Mouse (Mus musculus): ENCODE data around the gene Nxn. TPM values are rescaled to one million over a fixed set of nuclear protein-coding genes. Genes with fewer than 3 reads are reported as not detected.

Nxn gene
- polyA plus RNA-seq, 1 experiment from 2014 or later = 19.9 TPM

DNA sequence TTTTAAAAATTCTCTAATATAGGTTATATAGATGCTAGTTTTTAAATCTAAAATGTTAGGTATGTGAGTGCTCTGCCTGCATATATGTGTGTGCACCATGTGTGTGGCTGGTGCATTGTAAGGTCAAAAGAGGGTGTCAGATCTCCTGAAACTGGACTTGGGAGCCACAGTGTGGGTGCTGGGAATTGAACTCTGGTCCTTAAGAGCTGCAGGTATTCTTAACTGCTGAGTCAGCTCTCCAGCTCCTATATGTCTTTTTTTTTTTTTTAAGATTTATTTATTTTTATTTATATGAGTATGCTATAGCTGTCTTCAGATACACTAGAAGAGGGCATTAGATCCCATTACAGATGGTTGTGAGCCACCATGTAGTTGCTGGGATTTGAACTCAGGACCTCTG, 152.5 kb downstream of the Nxn start:
- no peak overlapping the region for H3K4me2 ChIP-seq (replicated peaks)
- no peak for ATAC-seq (replicated peaks)
- H3K36me3 ChIP-seq = peaks cover 20% of the 10 kb centered on the region
- no peaks in the 10 kb centered on the region for H3K9me3 ChIP-seq
- no peak overlapping the region for H3K27ac ChIP-seq (replicated peaks)
- peaks cover 25% of the 10 kb centered on the region for H3K4me1 ChIP-seq
- H3K27me3 ChIP-seq = no peaks in the 10 kb centered on the region
- H3K9ac ChIP-seq (replicated peaks) = no peak overlapping the region
- no peak overlapping the region for H3K4me3 ChIP-seq

GRCm38 (mm10) chr11:76243811-76244546, 155.0 kb downstream of the Nxn start:
- ATAC-seq (replicated peaks) = no peak
- Histone ChIP-seq H3K36me3 (peaks cover 18% of the 10 kb centered on the region), H3K9ac (replicated peaks) (peak overlapping the region; percentile 93), H3K27ac (replicated peaks) (peak overlapping the region; percentile 87; the same call in 1 of the 2 replicates), H3K9me3 (no peaks in the 10 kb centered on the region), H3K4me1 (peaks cover 25% of the 10 kb centered on the region), H3K4me3 (peak overlapping the region; percentile 73), H3K4me2 (replicated peaks) (peak overlapping the region; percentile 92), H3K27me3 (no peaks in the 10 kb centered on the region)
- 2% methylated on average over 34 of the region's 34 CpGs for WGBS

DNA sequence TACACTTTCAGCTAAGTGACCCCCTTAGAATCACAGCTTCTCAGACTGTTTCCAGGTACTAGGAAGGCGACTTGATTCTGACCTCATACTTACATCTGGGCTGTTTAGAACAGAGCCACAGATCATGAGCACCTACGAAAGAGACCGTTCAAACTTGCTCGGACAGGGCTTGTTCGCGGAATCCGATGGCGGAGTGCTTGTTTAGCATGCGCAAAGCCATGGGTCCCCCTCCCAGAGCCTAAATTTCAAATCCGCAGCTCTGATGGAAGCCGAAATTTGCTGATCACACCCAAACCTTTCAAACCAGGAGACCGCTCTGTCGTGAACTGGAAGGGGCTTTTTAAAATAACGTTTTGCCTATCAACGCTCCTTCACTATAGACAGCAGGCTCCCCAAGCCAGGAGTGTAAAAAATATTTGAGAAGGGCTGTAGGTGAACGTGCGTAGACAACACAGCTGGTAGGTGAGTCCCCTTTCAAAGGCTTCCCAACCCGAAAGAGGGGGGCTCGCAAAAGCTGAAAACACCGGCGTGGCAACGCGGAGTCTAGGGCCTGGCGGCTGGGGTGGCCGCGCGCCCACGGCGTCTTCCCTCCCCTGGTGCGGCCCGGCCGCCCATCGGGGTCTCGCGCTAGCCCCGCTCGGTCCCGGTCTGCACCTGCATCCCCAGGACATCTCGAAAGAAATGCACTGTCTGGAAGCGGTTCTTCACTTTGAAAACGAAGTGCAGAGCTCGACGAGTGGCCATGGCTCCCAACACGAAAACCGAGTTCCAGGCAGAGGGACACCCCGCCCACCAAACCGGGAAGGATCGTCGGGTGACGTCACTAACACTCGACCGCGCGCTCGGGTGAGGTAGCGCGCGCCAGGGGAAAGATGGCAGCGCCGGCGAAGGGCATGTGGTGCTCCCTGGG, 155.8 kb downstream of the Nxn start, which contains the start of the genes Mrm3 and Glod4:
Gene Mrm3 (plus strand): TSS at position 815 of the 910 bp plus-strand sequence.
Gene Glod4 (minus strand): TSS at position 825 of the 910 bp plus-strand sequence.
- H3K9ac ChIP-seq (replicated peaks) = peak within 1 kb of the TSS; percentile 93

DNA sequence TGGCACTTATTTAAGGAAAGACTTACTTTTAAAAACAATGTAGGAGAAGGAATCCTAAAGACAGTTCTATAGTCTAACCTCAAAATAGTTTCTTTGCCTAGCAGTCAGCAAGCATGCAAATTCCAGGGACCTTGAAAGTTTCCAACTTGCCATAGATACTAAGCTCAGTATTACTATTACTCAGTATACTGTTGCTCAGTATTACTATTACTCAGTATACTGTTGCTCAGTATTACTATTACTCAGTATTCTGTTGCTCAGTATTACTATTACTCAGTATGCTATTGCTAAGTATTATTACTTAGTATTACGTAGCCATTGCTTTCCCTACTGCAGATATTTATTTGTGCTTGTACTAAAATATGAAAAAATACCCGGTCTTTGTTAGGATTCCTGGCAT, 159.2 kb downstream of the Nxn start:
- no peak for ATAC-seq (replicated peaks)
- Histone ChIP-seq H3K4me2 (replicated peaks) (no peak overlapping the region), H3K36me3 (peaks cover 38% of the 10 kb centered on the region), H3K4me1 (peaks cover 19% of the 10 kb centered on the region), H3K27ac (replicated peaks) (no peak overlapping the region), H3K9ac (replicated peaks) (no peak overlapping the region), H3K27me3 (no peaks in the 10 kb centered on the region), H3K9me3 (no peaks in the 10 kb centered on the region), H3K4me3 (no peak overlapping the region)
- WGBS = 94% methylated on average over 2 of the region's 2 CpGs

More for the DNA sequence above, 155.8 kb downstream of the Nxn start, which contains the start of the genes Mrm3 and Glod4:
- Histone ChIP-seq H3K27ac (replicated peaks) (peak within 1 kb of the TSS; percentile 87), H3K4me1 (peaks cover 25% of the 10 kb centered on the region), H3K9me3 (no peaks in the 10 kb centered on the region), H3K27me3 (no peaks in the 10 kb centered on the region), H3K36me3 (peaks cover 20% of the 10 kb centered on the region), H3K4me3 (peak within 1 kb of the TSS; percentile 73), H3K4me2 (replicated peaks) (peak within 1 kb of the TSS; percentile 92)
- under 1% methylated on average over 61 of the region's 61 CpGs for WGBS
- peak; percentile 94 for ATAC-seq (replicated peaks)

- no peak for ATAC-seq (replicated peaks)
- WGBS = 90% methylated on average over 3 of the region's 3 CpGs
Measured at GRCm38 (mm10) chr11:76236136-76236535, 162.8 kb downstream of the Nxn start.

GRCm38 (mm10) chr11:76225051-76225450, 173.9 kb downstream of the Nxn start:
- no peak overlapping the region for H3K4me2 ChIP-seq (replicated peaks)
- no peak for ATAC-seq (replicated peaks)
- no peaks in the 10 kb centered on the region for H3K9me3 ChIP-seq
- no peak overlapping the region for H3K9ac ChIP-seq (replicated peaks)
- peaks cover 52% of the 10 kb centered on the region; the same call in 1 of the 2 replicates for H3K36me3 ChIP-seq
- no peaks in the 10 kb centered on the region for H3K4me1 ChIP-seq
- H3K4me3 ChIP-seq = no peak overlapping the region
- H3K27me3 ChIP-seq = no peaks in the 10 kb centered on the region
- no peak overlapping the region for H3K27ac ChIP-seq (replicated peaks)

More at GRCm38 (mm10) chr11:76236136-76236535, 162.8 kb downstream of the Nxn start:
- Histone ChIP-seq H3K4me1 (no peaks in the 10 kb centered on the region), H3K9ac (replicated peaks) (no peak overlapping the region), H3K4me2 (replicated peaks) (no peak overlapping the region), H3K27ac (replicated peaks) (no peak overlapping the region), H3K4me3 (no peak overlapping the region), H3K9me3 (no peaks in the 10 kb centered on the region), H3K27me3 (no peaks in the 10 kb centered on the region), H3K36me3 (peaks cover 68% of the 10 kb centered on the region)

DNA sequence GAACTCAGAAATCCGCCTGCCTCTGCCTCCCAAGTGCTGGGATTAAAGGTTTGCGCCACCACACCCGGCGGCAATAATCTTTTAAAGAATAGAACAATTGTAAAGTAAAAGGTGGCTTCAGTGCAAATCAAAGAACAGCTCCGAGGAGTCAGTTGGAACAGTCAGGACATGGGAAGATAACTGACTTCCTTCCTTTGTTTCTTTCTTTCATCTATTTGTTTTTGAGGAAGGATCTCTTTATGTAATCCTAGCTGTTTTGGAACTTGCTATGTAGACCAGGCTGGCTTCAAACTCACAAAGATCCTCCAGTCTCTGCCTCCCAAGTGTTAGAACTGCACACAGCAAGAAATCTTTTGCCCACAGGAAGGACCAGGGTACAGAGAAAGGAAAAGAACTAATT, 174.3 kb downstream of the Nxn start:
- Histone ChIP-seq H3K9me3 (no peaks in the 10 kb centered on the region), H3K27me3 (no peaks in the 10 kb centered on the region), H3K4me3 (no peak overlapping the region), H3K36me3 (peaks cover 52% of the 10 kb centered on the region; the same call in 1 of the 2 replicates), H3K4me2 (replicated peaks) (no peak overlapping the region), H3K27ac (replicated peaks) (no peak overlapping the region), H3K9ac (replicated peaks) (no peak overlapping the region), H3K4me1 (no peaks in the 10 kb centered on the region)
- no peak for ATAC-seq (replicated peaks)
- 93% methylated on average over 5 of the region's 5 CpGs for WGBS

- ATAC-seq (replicated peaks) = peak; percentile 99
- Histone ChIP-seq H3K9me3 (no peaks in the 10 kb centered on the region), H3K4me1 (peaks cover 7% of the 10 kb centered on the region), H3K27ac (replicated peaks) (peak within 1 kb of the TSS; percentile 91), H3K4me2 (replicated peaks) (peak within 1 kb of the TSS; percentile 69), H3K36me3 (peaks cover 32% of the 10 kb centered on the region), H3K4me3 (peak within 1 kb of the TSS; percentile 88), H3K27me3 (no peaks in the 10 kb centered on the region), H3K9ac (replicated peaks) (peak within 1 kb of the TSS; percentile 89)
- WGBS = under 1% methylated on average over 35 of the region's 35 CpGs
Measured at GRCm38 (mm10) chr11:76217390-76217800, 181.5 kb downstream of the Nxn start, which contains the start of the genes Dbil5 and Gemin4. Gene Dbil5 (plus strand): TSS chr11:76217608. Gene Gemin4 (minus strand): TSS chr11:76217664.

- peak overlapping the region; percentile 69 for H3K4me2 ChIP-seq (replicated peaks)
- H3K4me1 ChIP-seq = peaks cover 7% of the 10 kb centered on the region
- peak overlapping the region; percentile 89 for H3K9ac ChIP-seq (replicated peaks)
- H3K36me3 ChIP-seq = peaks cover 28% of the 10 kb centered on the region
- H3K9me3 ChIP-seq = no peaks in the 10 kb centered on the region
- H3K4me3 ChIP-seq = peak overlapping the region; percentile 88
- peak overlapping the region; percentile 91 for H3K27ac ChIP-seq (replicated peaks)
- 1% methylated on average over 33 of the region's 33 CpGs for WGBS
- ATAC-seq (replicated peaks) = peak; percentile 38
- H3K27me3 ChIP-seq = no peaks in the 10 kb centered on the region
Measured at GRCm38 (mm10) chr11:76216681-76217389, 182.1 kb downstream of the Nxn start.

DNA sequence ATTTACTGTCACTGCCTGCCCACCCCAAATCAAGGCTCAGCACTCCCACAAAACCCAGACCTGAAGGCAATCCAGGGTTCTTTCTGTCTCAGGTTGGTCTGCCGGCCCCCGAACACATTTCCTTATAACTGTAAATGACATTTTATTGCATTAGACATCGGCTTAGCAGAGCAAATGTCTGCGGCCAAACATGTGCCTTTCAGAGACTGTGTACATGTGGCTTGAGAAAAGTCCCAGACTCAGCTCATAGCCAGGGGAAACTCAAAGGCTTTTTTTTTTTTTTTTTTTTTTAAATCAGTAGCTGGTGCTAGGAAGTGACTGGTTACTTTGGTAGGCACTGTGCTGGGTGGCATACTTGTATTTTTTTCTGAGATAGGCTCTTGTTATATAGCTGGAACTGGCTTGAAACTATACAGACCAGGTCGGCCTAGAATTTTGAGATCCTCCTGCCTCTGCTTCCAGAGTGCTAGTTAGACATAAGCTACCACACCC, 182.8 kb downstream of the Nxn start:
- Histone ChIP-seq H3K27ac (replicated peaks) (no peak overlapping the region), H3K4me3 (peak overlapping the region; percentile 88; the same call in 1 of the 2 replicates), H3K9ac (replicated peaks) (no peak overlapping the region), H3K27me3 (no peaks in the 10 kb centered on the region), H3K9me3 (no peaks in the 10 kb centered on the region), H3K4me1 (peaks cover 7% of the 10 kb centered on the region), H3K4me2 (replicated peaks) (peak overlapping the region; percentile 69), H3K36me3 (peaks cover 20% of the 10 kb centered on the region)
- 93% methylated on average over 5 of the region's 5 CpGs for WGBS
- ATAC-seq (replicated peaks) = no peak

GRCm38 (mm10) chr11:76215011-76215410, 183.9 kb downstream of the Nxn start:
- no peak for ATAC-seq (replicated peaks)
- Histone ChIP-seq H3K4me2 (replicated peaks) (no peak overlapping the region), H3K4me1 (peaks cover 7% of the 10 kb centered on the region), H3K4me3 (no peak overlapping the region), H3K36me3 (peaks cover 24% of the 10 kb centered on the region), H3K27ac (replicated peaks) (no peak overlapping the region), H3K27me3 (no peaks in the 10 kb centered on the region), H3K9me3 (no peaks in the 10 kb centered on the region), H3K9ac (replicated peaks) (no peak overlapping the region)
- 92% methylated on average over 2 of the region's 2 CpGs for WGBS

Data from forebrain, embryonic 15.5 days (tissue).